Mouse (Mus musculus) liver, adult 2 months (tissue): ENCODE data around the gene Rere.

Source experiments
- CTCF ChIP-seq: fragments of 200-500 bp; IDR thresholded peaks from 2 replicates; pipeline ENCODE4 v1.5.1; 2011; ENCODE audit warnings: low read depth, low read length, control low read depth
- POLR2A ChIP-seq: fragments of 200-500 bp; IDR thresholded peaks from 2 replicates; pipeline ENCODE4 v1.6.1; 2011; ENCODE audit warnings: low read length, control low read depth; ENCODE audit not compliant: insufficient read depth; ENCODE audit errors: extremely low read depth

DNA sequence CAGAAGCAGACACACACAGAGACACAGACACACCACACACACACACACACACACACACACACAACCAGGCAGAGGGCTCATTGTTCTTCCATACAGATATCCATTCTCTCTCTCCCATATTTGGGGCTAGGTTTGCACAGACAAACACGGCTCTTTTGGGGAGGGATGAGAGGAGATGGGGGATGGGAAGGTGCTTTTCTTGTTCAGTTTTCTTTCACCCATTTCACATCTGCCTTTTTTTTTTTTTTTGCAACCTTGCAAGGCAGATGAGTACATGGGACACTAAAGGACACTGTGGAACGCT, 1.8 kb downstream of the Rere start:
- TF ChIP-seq CTCF (no peak), POLR2A (no peak)
